Mouse (Mus musculus) stomach, embryonic 16.5 days (tissue): ENCODE data around the gene Zc3h8. TPM values are rescaled to one million over a fixed set of nuclear protein-coding genes. Genes with fewer than 3 reads are reported as not detected.
A peak's percentile ranks its signal among the peaks of the same experiment; 100 is the strongest.

Source experiments
- ATAC-seq: fragments of 200-750 bp; cut with Nextera tagmentation; 2 replicates; pipeline ENCODE4 v1.8.0; 2017; ENCODE audit warnings: moderate number of reproducible peaks, moderate TSS enrichment; ENCODE audit not compliant: insufficient read depth, low FRiP score
- H3K27ac ChIP-seq: fragments of 300-500 bp; sonication (generic); 2 replicates; pipeline ENCODE4 v1.5.1; 2014; ENCODE audit warnings: low read length
- H3K27me3 ChIP-seq: fragments of 300-500 bp; sonication (generic); 2 replicates; pipeline ENCODE4 v1.6.1; 2014; ENCODE audit warnings: low read length, control low read depth, mixed read lengths; ENCODE audit not compliant: control insufficient read depth, insufficient read depth
- H3K36me3 ChIP-seq: fragments of 300-500 bp; sonication (generic); 2 replicates; pipeline ENCODE4 v1.6.1; 2014; ENCODE audit warnings: low read length; ENCODE audit not compliant: control insufficient read depth, insufficient read depth
- H3K4me1 ChIP-seq: fragments of 300-500 bp; sonication (generic); 2 replicates; pipeline ENCODE4 v1.6.1; 2014; ENCODE audit warnings: low read length, control low read depth, mixed read lengths; ENCODE audit not compliant: control insufficient read depth, insufficient read depth
- H3K4me2 ChIP-seq: fragments of 300-500 bp; sonication (generic); 2 replicates; pipeline ENCODE4 v1.6.1; 2014; ENCODE audit warnings: low read depth, low read length, mixed read lengths
- H3K4me3 ChIP-seq: fragments of 300-500 bp; sonication (generic); replicated peaks from 2 replicates; pipeline ENCODE4 v1.5.1; 2014; ENCODE audit warnings: mild to moderate bottlenecking, low read length
- H3K9ac ChIP-seq: fragments of 300-500 bp; sonication (generic); 2 replicates; pipeline ENCODE4 v1.6.1; 2014; ENCODE audit warnings: low read length
- H3K9me3 ChIP-seq: fragments of 300-500 bp; sonication (generic); replicated peaks from 2 replicates; pipeline ENCODE4 v1.6.1; 2016; ENCODE audit warnings: low read length, control low read depth; ENCODE audit not compliant: control insufficient read depth
- WGBS: fragments of 180-500 bp; shearing (Covaris S2); extraction: QIAGEN DNeasy Blood & Tissue Kit; methylation state at CpG from one replicate; pipeline ENCODE4 v1.1.7; 2014; 5-methylcytosine and 5-hydroxymethylcytosine counted together
- polyA plus RNA-seq: library from polyadenylated mRNA; unstranded; fragments of >200 nt; fragmentation: Nextera tagmentation; extraction: Ambion mirVana; gene quantifications from 2 replicates; pipeline ENCODE4 v1.2.1, GENCODE M21; 2015

Gene Zc3h8
- polyA plus RNA-seq, 1 experiment from 2014 or later, result 5.5 TPM

DNA sequence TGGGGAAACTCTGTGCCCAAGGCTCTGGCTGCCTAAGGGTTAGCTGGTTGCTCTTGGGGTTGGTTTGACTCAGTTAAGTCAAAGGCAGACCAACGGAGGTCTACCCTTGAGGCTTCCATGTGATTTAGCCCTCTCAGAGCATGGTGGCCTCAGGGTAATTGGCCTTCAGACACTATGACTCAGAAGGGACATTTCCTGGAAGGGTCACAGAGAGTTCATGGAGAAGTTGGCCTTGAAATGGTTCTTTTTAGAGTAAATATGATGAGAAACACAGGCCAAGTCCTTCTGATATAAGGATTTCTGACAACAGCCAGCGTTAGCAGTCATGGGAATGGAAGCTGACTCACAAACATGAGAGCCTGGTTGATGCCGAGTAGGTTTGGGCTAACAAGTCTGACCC, 40.2 kb downstream of the Zc3h8 start:
- H3K9ac ChIP-seq, result no peak overlapping the region

DNA sequence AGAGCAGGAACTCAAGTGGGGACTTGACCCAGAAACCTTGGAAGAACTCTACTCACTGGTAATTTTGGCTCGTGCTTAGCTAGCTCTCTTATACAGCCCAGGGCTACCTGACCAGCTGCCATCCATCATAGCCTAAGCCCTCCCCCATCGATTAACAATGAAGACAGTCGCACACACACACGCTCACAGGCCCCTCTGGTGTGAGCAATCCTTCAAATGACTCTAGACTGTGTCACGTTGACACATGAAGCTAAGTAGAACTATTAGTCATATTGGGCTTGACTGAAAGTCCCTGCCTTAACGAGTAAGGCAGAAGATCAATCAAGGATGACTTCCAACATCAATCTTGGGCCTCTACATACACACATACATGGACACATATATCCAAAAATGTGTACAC, 41.0 kb downstream of the Zc3h8 start:
- 57% methylated on average over 6 of the region's 6 CpGs for WGBS
- Histone ChIP-seq H3K4me1 (no peaks in the 10 kb centered on the region), H3K27me3 (no peaks in the 10 kb centered on the region), H3K27ac (no peak overlapping the region), H3K9ac (no peak overlapping the region), H3K4me3 (no peak overlapping the region), H3K36me3 (no peaks in the 10 kb centered on the region), H3K4me2 (no peak overlapping the region), H3K9me3 (peaks cover 4% of the 10 kb centered on the region; the same call in 1 of the 2 replicates)
- ATAC-seq, result no peak

More for the DNA sequence above, 40.2 kb downstream of the Zc3h8 start:
- Histone ChIP-seq H3K27ac (no peak overlapping the region), H3K4me3 (no peak overlapping the region), H3K27me3 (no peaks in the 10 kb centered on the region), H3K9me3 (peaks cover 4% of the 10 kb centered on the region; the same call in 1 of the 2 replicates), H3K36me3 (no peaks in the 10 kb centered on the region), H3K4me2 (no peak overlapping the region), H3K4me1 (no peaks in the 10 kb centered on the region)
- 81% methylated on average over 3 of the region's 3 CpGs for WGBS
- ATAC-seq, result no peak

DNA sequence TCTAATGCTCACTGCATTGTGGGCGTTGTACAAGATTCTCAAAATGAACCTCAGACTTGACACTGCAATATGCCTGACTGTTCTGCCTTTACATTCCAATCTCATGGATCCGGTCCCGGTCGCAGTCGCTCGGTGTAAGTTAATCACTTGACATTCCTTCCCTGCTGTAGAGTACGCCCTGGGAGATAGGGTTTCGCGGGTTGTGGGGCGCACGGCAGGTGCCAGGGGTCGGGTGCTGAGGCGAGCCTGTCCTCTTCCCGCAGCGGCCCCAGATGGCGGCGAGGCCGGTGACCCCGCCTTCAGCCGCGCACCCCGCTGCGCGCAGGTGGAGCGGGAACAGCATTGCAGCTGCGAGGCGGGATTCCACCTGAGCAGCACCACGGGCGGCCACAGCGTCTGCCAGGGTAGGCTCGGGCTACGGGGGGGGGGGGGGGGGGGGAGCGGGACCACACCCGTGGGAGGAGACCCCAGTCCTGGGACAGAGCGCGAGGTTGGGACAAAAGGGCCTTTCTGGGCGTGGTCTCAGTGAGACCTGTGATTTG, 51.6 kb downstream of the Zc3h8 start:
- Histone ChIP-seq H3K9ac (peak overlapping the region; percentile 49), H3K4me2 (peak overlapping the region; percentile 76), H3K36me3 (no peaks in the 10 kb centered on the region), H3K9me3 (no peaks in the 10 kb centered on the region; the same call in 1 of the 2 replicates), H3K4me3 (peak overlapping the region; percentile 42), H3K4me1 (no peaks in the 10 kb centered on the region), H3K27me3 (no peaks in the 10 kb centered on the region), H3K27ac (no peak overlapping the region)
- 3% methylated on average over 34 of the region's 37 CpGs for WGBS
- no peak for ATAC-seq

DNA sequence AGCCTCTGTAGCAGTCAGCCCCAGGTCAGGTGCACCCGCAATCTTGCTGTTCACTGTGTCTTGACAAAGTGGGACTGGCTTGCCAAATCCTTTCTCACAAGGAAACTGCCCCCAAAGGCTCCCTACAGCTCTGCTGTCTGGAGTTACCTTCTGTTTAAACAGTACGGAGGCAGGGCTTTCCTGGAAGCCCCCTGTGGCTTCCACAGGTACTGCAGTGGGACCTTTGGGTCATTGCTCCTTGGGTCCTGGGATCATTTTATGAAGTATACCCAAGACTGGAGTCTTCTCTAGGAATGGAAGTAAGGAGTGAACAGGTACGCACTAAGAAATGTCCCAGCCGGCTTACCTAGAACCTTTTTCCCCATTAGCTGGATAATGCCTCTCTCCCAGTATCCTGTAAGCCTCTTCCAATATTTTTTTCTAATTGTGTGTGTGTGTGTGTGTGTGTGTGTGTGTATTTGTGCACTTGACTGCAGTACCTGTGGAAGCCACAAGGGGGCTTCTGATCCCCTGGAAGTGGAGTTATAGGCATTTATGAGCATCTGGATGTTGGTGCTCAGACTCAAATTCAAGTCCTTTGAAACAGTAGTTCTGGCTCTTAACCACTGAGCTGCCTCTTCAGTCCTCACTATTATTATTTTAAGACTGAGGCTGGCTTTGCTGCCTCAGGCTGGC, 53.1 kb downstream of the Zc3h8 start:
- 94% methylated on average over 4 of the region's 4 CpGs for WGBS

DNA sequence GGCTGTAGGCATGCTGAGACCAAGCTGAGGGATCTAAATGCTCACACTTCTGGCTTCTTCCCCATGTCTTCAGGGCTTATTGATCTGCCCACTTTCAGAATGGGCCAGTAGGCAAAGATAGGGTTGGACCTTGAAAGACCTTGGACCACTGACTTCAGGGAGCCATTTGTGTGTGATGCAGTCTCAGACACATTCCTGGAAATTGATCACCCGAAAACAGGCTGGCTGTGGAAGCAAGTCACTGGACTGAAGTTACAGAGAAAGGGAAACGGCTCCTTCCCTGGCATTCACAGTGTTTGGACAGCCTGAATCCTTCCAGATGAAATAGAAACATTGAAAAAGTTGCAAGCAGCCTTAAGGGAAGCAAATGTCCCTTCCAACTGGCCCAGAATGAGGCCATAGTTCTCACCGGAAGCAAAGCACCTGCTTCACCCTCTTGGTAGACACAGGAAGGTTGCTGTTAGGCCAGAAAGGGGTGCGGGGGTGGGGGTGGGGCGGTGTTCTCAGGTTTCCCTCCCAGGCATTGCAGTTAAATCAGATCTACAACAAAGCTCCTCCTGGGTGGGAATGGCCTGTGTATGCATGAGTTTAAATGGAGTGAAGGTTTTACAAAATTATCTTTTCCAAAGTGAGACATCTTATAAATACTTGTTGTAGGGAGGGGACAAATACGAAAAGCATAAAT, 55.9 kb downstream of the Zc3h8 start:
- Histone ChIP-seq H3K4me3 (no peak overlapping the region), H3K4me1 (no peaks in the 10 kb centered on the region), H3K9ac (no peak overlapping the region), H3K27me3 (no peaks in the 10 kb centered on the region), H3K27ac (no peak overlapping the region), H3K4me2 (no peak overlapping the region), H3K36me3 (no peaks in the 10 kb centered on the region), H3K9me3 (no peaks in the 10 kb centered on the region)
- ATAC-seq, result no peak
- WGBS, result 55% methylated on average over 6 of the region's 6 CpGs

More for the DNA sequence above, 53.1 kb downstream of the Zc3h8 start:
- no peaks in the 10 kb centered on the region for H3K36me3 ChIP-seq
- H3K4me2 ChIP-seq, result no peak overlapping the region
- H3K4me3 ChIP-seq, result no peak overlapping the region
- H3K27ac ChIP-seq, result no peak overlapping the region
- ATAC-seq, result no peak
- no peak overlapping the region for H3K9ac ChIP-seq
- no peaks in the 10 kb centered on the region for H3K4me1 ChIP-seq
- no peaks in the 10 kb centered on the region for H3K27me3 ChIP-seq
- H3K9me3 ChIP-seq, result no peaks in the 10 kb centered on the region; the same call in 1 of the 2 replicates

DNA sequence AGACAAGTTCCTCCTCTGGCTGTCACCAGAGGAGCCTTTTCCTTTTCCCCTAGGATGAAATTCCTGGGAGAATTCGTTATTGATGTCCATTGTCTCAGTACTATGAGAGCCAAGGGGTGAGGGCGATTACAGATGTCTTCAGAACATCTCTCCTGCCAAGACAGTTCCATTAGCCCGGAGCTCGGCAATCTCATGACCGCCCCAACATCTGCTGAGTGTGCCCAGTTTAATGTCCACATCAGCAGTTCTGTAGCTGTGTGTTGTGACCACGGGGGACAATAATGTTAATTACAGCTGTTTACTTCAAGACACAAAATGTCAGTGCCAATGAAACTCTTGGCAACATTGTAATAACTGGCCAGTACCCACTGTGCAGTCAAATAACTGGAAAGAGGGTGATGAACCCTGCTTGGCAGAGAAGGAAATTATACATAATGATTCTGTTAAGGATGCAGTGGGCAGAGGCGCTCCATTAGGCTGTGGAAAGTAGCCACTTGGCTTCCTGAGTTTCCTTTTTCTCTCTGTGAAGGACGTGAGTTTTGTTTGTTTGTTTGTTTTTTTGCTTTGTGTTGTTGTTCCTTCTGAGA, 58.6 kb downstream of the Zc3h8 start:
- H3K9ac ChIP-seq, result no peak overlapping the region
- no peaks in the 10 kb centered on the region for H3K9me3 ChIP-seq
- H3K4me3 ChIP-seq, result no peak overlapping the region
- H3K4me1 ChIP-seq, result no peaks in the 10 kb centered on the region
- no peaks in the 10 kb centered on the region for H3K27me3 ChIP-seq
- WGBS, result 82% methylated on average over 8 of the region's 8 CpGs
- H3K36me3 ChIP-seq, result no peaks in the 10 kb centered on the region
- H3K27ac ChIP-seq, result no peak overlapping the region
- no peak for ATAC-seq
- H3K4me2 ChIP-seq, result no peak overlapping the region

DNA sequence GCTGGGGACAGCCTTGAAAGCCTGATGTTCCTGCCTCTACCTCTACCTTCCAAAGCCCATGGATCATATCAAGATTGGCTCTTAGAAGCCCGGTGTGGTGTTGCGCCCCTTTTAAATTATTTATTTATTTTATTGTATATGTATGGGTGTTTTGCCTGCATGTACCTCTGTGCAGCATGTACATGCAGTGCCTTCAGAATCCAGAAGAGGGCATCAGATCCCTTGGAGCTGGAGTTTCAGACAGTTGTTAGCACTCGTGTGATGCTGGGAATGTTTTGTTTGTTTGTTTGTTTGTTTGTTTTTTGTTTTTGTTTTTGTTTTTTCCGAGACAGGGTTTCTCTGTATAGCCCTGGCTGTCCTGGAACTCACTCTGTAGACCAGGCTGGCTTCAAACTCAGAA, 62.6 kb downstream of the Zc3h8 start:
- Histone ChIP-seq H3K4me3 (no peak overlapping the region), H3K4me2 (no peak overlapping the region), H3K4me1 (no peaks in the 10 kb centered on the region), H3K27ac (no peak overlapping the region), H3K27me3 (no peaks in the 10 kb centered on the region), H3K9ac (no peak overlapping the region), H3K9me3 (no peaks in the 10 kb centered on the region), H3K36me3 (no peaks in the 10 kb centered on the region)
- 62% methylated on average over 4 of the region's 4 CpGs for WGBS
- ATAC-seq, result no peak
